Mouse (Mus musculus): ENCODE results near the gene Gcsh. TPM values are rescaled to one million over a fixed set of nuclear protein-coding genes. Genes with fewer than 3 reads are reported as not detected.

Gene Gcsh
- total and polyA plus RNA-seq, 3 experiments, result 77.1 to 137 TPM; not detected in 1

GRCm38 (mm10) chr8:116975066-116975465 is 18.3 kb downstream of the Gcsh start:
- H3K36me3 ChIP-seq (ENCODE audit: control insufficient read depth in 1 of 2, insufficient read depth in 2 of 2, low read length in 2 of 2), result no peaks in the 10 kb centered on the region
- no peak for DNase-seq (ENCODE audit: low read depth, low spot score)

GRCm38 (mm10) chr8:116969531-116969930 is 23.8 kb downstream of the Gcsh start:
- no peak for TF ChIP-seq ZKSCAN1 (IDR thresholded peaks at IDR 0.05; ENCODE audit: low read depth, low read length)
- no peak for TF ChIP-seq MYC (IDR thresholded peaks at IDR 0.05; ENCODE audit: low read depth, low read length)
- TF ChIP-seq SIN3A (IDR thresholded peaks at IDR 0.05; ENCODE audit: low read length), result no peak
- TF ChIP-seq ETS1 (IDR thresholded peaks at IDR 0.05; ENCODE audit: low read depth, low read length), result no peak
- TF ChIP-seq MAX (IDR thresholded peaks at IDR 0.05; ENCODE audit: low read length), result no peak
- TF ChIP-seq ZC3H11A (IDR thresholded peaks at IDR 0.05; ENCODE audit: low read depth, low read length), result no peak
- no peak for TF ChIP-seq EP300 (IDR thresholded peaks at IDR 0.05; ENCODE audit: low read depth in 1 of 2, low read length in 2 of 2)
- no peak for TF ChIP-seq ELF1 (IDR thresholded peaks at IDR 0.05; ENCODE audit: low read depth, low read length)
- TF ChIP-seq POLR2AphosphoS5 (IDR thresholded peaks at IDR 0.05; ENCODE audit: borderline replicate concordance, low read depth, low read length), result no peak
- no peak for TF ChIP-seq NELFE (IDR thresholded peaks at IDR 0.05; ENCODE audit: low read depth, low read length)
- no peak for TF ChIP-seq POLR2AphosphoS2 (IDR thresholded peaks at IDR 0.05; ENCODE audit: low read length)
- TF ChIP-seq USF2 (IDR thresholded peaks at IDR 0.05; ENCODE audit: borderline replicate concordance in 1 of 2, insufficient read depth in 1 of 2, low read depth in 1 of 2, low read length in 2 of 2), result no peak
- DNase-seq (ENCODE audit: low read depth, low spot score), result no peak
- no peaks in the 10 kb centered on the region for H3K27me3 ChIP-seq (ENCODE audit: control insufficient read depth in 1 of 2, insufficient read depth in 2 of 2, low read length in 2 of 2)
- no peaks in the 10 kb centered on the region for H3K79me2 ChIP-seq (ENCODE audit: control insufficient read depth, insufficient read depth, low read length, poor library complexity)
- H3K27ac ChIP-seq (ENCODE audit: control insufficient read depth, low read depth, low read length), result no peak overlapping the region
- no peaks in the 10 kb centered on the region for H3K9me3 ChIP-seq (replicated peaks; ENCODE audit: insufficient read depth, low read length)
- H3K9ac ChIP-seq (ENCODE audit: control insufficient read depth, low read depth, low read length, poor library complexity, severe bottlenecking), result no peak overlapping the region
- H3K36me3 ChIP-seq (ENCODE audit: control insufficient read depth in 1 of 2, insufficient read depth in 2 of 2, low read length in 2 of 2), result no peaks in the 10 kb centered on the region
- H3K4me3 ChIP-seq (ENCODE audit: control insufficient read depth in 1 of 2, insufficient read depth in 1 of 2, low read depth in 2 of 2, low read length in 2 of 2), result no peak overlapping the region
- no peaks in the 10 kb centered on the region for H3K4me1 ChIP-seq (ENCODE audit: control insufficient read depth in 1 of 2, insufficient read depth in 2 of 2, low read length in 2 of 2)

More at GRCm38 (mm10) chr8:116975066-116975465, 18.3 kb downstream of the Gcsh start:
- H3K27ac ChIP-seq (ENCODE audit: control insufficient read depth, low read depth, low read length), result no peak overlapping the region
- no peak overlapping the region for H3K4me3 ChIP-seq (ENCODE audit: control insufficient read depth in 1 of 2, insufficient read depth in 1 of 2, low read depth in 2 of 2, low read length in 2 of 2)
- H3K4me1 ChIP-seq (ENCODE audit: control insufficient read depth in 1 of 2, insufficient read depth in 2 of 2, low read length in 2 of 2), result no peaks in the 10 kb centered on the region; a peak in 1 of 4 replicates
- no peaks in the 10 kb centered on the region for H3K79me2 ChIP-seq (ENCODE audit: control insufficient read depth, insufficient read depth, low read length, poor library complexity)
- no peaks in the 10 kb centered on the region for H3K27me3 ChIP-seq (ENCODE audit: control insufficient read depth in 1 of 2, insufficient read depth in 2 of 2, low read length in 2 of 2)
- H3K9ac ChIP-seq (ENCODE audit: control insufficient read depth, low read depth, low read length, poor library complexity, severe bottlenecking), result no peak overlapping the region
- TF ChIP-seq ZC3H11A (IDR thresholded peaks at IDR 0.05; ENCODE audit: low read depth, low read length) (no peak), TAL1 (IDR thresholded peaks at IDR 0.05; ENCODE audit: low read length) (no peak), TCF12 (IDR thresholded peaks at IDR 0.05; ENCODE audit: low read depth, low read length) (no peak), BHLHE40 (IDR thresholded peaks at IDR 0.05; ENCODE audit: borderline replicate concordance, low read depth, low read length) (no peak), EP300 (IDR thresholded peaks at IDR 0.05; ENCODE audit: low read depth in 1 of 2, low read length in 2 of 2) (no peak), ZMIZ1 (IDR thresholded peaks at IDR 0.05; ENCODE audit: low read depth, low read length) (no peak)
- no peaks in the 10 kb centered on the region for H3K9me3 ChIP-seq (replicated peaks; ENCODE audit: insufficient read depth, low read length)

Measured in MEL (cell line).